In the genomic region with DNA sequence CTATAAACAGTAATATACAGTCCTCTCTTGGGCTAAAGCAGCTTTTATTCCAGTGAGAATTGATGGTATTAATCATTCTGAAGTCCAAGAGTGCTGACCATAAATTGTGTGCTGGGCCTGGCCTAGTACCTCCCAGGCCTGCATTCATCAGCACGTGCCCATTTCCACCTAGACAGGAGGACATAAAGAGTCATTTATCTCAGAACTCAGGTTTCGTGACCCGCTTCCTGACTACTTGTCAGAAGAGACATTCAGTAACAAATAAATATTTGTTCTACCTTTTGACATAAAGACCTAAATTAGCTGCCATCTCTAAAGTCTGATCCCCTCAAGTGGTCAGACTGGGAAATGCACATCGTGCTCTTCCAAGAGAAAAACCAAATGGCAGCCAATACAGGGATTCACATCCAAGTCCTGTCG, we compare ENCODE assay signal across 8 mouse cellular contexts.
DNase-seq lines count a peak whose midpoint lies in the region; ATAC-seq and TF ChIP-seq lines count a peak whose summit lies in the region.

No protein-coding gene starts in this region.

- no peaks in the 10 kb centered on the region for H3K36me3 ChIP-seq in forebrain, postnatal 0 days (ENCODE audit: insufficient read depth)
- H3K36me3 ChIP-seq in thymus, adult 2 months (ENCODE audit: control insufficient read depth, insufficient read depth, low read length): no peaks in the 10 kb centered on the region
- no peaks in the 10 kb centered on the region for H3K36me3 ChIP-seq in heart, embryonic 12.5 days

- H3K4me3 ChIP-seq in forebrain, postnatal 0 days (ENCODE audit: low read depth, low read length): no peak overlapping the region
- H3K4me3 ChIP-seq in thymus, adult 2 months (ENCODE audit: control insufficient read depth, insufficient read depth, low read length): no peak overlapping the region
- no peak overlapping the region for H3K4me3 ChIP-seq in heart, embryonic 12.5 days

- no peak for ATAC-seq in forebrain, postnatal 0 days
- no peak for ATAC-seq in heart, embryonic 12.5 days (ENCODE audit: insufficient number of reproducible peaks, low FRiP score)

- H3K9ac ChIP-seq in forebrain, postnatal 0 days: no peak overlapping the region
- H3K9ac ChIP-seq in heart, embryonic 12.5 days: no peak overlapping the region

- TF ChIP-seq CTCF in forebrain, postnatal 0 days (IDR thresholded peaks at IDR 0.05; ENCODE audit: low read depth): peak; percentile 33
- TF ChIP-seq CTCF in thymus, adult 2 months (IDR thresholded peaks at IDR 0.05; ENCODE audit: borderline replicate concordance, control insufficient read depth, extremely low read depth, insufficient read depth, low read length, poor library complexity): no peak

- no peak overlapping the region for H3K27ac ChIP-seq in forebrain, postnatal 0 days (ENCODE audit: low read depth, low read length)
- H3K27ac ChIP-seq in thymus, adult 2 months (ENCODE audit: control insufficient read depth, insufficient read depth, low read length): no peak overlapping the region
- no peak overlapping the region for H3K27ac ChIP-seq in heart, embryonic 12.5 days (ENCODE audit: poor library complexity, severe bottlenecking)

- H3K9me3 ChIP-seq in forebrain, postnatal 0 days (ENCODE audit: low read length): no peaks in the 10 kb centered on the region
- H3K9me3 ChIP-seq in heart, embryonic 12.5 days (replicated peaks): no peaks in the 10 kb centered on the region

- no peaks in the 10 kb centered on the region for H3K27me3 ChIP-seq in forebrain, postnatal 0 days (ENCODE audit: insufficient read depth, low read length)
- no peaks in the 10 kb centered on the region for H3K27me3 ChIP-seq in thymus, adult 2 months (ENCODE audit: control insufficient read depth, insufficient read depth, low read length)
- H3K27me3 ChIP-seq in heart, embryonic 12.5 days (replicated peaks): no peaks in the 10 kb centered on the region

- no peaks in the 10 kb centered on the region for H3K4me1 ChIP-seq in forebrain, postnatal 0 days (ENCODE audit: insufficient read depth)
- no peaks in the 10 kb centered on the region for H3K4me1 ChIP-seq in thymus, adult 2 months (replicated peaks; ENCODE audit: control insufficient read depth, insufficient read depth, low read length)
- no peaks in the 10 kb centered on the region for H3K4me1 ChIP-seq in heart, embryonic 12.5 days (replicated peaks)

- DNase-seq in kidney, adult 8-10 months: peak; percentile 2 to 4
- DNase-seq in kidney, adult 11 months: no peak
- peak; percentile 24 for DNase-seq in Muller cell, postnatal 12 days (ENCODE audit: inconsistent ontology term)
- no peak for DNase-seq in forebrain, postnatal 0 days
- peak; percentile 76 for DNase-seq in mesoderm, embryonic 11.5 days (ENCODE audit: low read depth, low spot score)
- no peak for DNase-seq in thymus, adult 2 months
- no peak for DNase-seq in gastrocnemius, postnatal 10 days

- no peak overlapping the region for H3K4me2 ChIP-seq in forebrain, postnatal 0 days (ENCODE audit: low read depth)
- H3K4me2 ChIP-seq in heart, embryonic 12.5 days: no peak overlapping the region

- TF ChIP-seq POLR2A in thymus, adult 2 months (IDR thresholded peaks at IDR 0.05; ENCODE audit: control insufficient read depth, extremely low read depth, insufficient read depth, low read length, poor library complexity): no peak

- whole genome bisulfite sequencing in forebrain, postnatal 0 days: 38% methylated on average over 5 of the region's 5 CpGs
- 59% methylated on average over 5 of the region's 5 CpGs for WGBS in thymus, adult 2 months
- 34% methylated on average over 5 of the region's 5 CpGs for WGBS in heart, embryonic 12.5 days

Comparison
In these comparisons a context has a peak if more than half of its experiments do, and no peak if none do; other contexts are left out.
1. DNase-seq: peak in kidney, adult 8-10 months (2 of 2), Muller cell, postnatal 12 days (single experiment) and mesoderm, embryonic 11.5 days (single experiment); none in kidney, adult 11 months (single experiment), forebrain, postnatal 0 days (single experiment), thymus, adult 2 months (single experiment) and gastrocnemius, postnatal 10 days (single experiment).